Mouse (Mus musculus) hindbrain, embryonic 14.5 days (tissue): ENCODE data around the gene Glycam1. TPM values are rescaled to one million over a fixed set of nuclear protein-coding genes. Genes with fewer than 3 reads are reported as not detected.

Experiments
- ATAC-seq: fragments of 200-750 bp; cut with Nextera tagmentation; 2 replicates; pipeline ENCODE4 v1.8.0; 2017; ENCODE audit warnings: moderate number of reproducible peaks, mild to moderate bottlenecking, moderate TSS enrichment, moderate library complexity; ENCODE audit not compliant: low FRiP score
- DNase-seq: peaks from one replicate; pipeline ENCODE4 v3.0.0-alpha.2; 2015; ENCODE audit warnings: low spot score
- H3K27ac ChIP-seq: fragments of 300-500 bp; sonication (generic); 2 replicates; pipeline ENCODE4 v1.5.1; 2014; ENCODE audit warnings: mild to moderate bottlenecking, moderate library complexity
- H3K27me3 ChIP-seq: fragments of 300-500 bp; sonication (generic); 2 replicates; pipeline ENCODE4 v1.6.1; 2014; ENCODE audit warnings: mild to moderate bottlenecking, low read length, mixed read lengths; ENCODE audit not compliant: control insufficient read depth, insufficient read depth
- H3K36me3 ChIP-seq: fragments of 300-500 bp; sonication (generic); replicated peaks from 2 replicates; pipeline ENCODE4 v1.6.1; 2014; ENCODE audit not compliant: control insufficient read depth, insufficient read depth
- H3K4me1 ChIP-seq: fragments of 300-500 bp; sonication (generic); replicated peaks from 2 replicates; pipeline ENCODE4 v1.6.1; 2014; ENCODE audit warnings: antibody characterized with exemption, low read length, mixed read lengths; ENCODE audit not compliant: control insufficient read depth, insufficient read depth
- H3K4me2 ChIP-seq: fragments of 300-500 bp; sonication (generic); replicated peaks from 2 replicates; pipeline ENCODE4 v1.6.1; 2014; ENCODE audit warnings: mild to moderate bottlenecking, moderate library complexity
- H3K4me3 ChIP-seq: fragments of 300-500 bp; sonication (generic); replicated peaks from 2 replicates; pipeline ENCODE4 v1.5.1; 2014; ENCODE audit warnings: mild to moderate bottlenecking, low read length
- H3K9ac ChIP-seq: fragments of 300-500 bp; sonication (generic); 2 replicates; pipeline ENCODE4 v1.6.1; 2014
- H3K9me3 ChIP-seq: fragments of 300-500 bp; sonication (generic); 2 replicates; pipeline ENCODE4 v1.6.1; 2016; ENCODE audit warnings: low read length; ENCODE audit not compliant: control insufficient read depth
- WGBS: fragments of 180-500 bp; shearing (Covaris S2); extraction: QIAGEN DNeasy Blood & Tissue Kit; methylation state at CpG from one replicate; pipeline ENCODE4 v1.1.7; 2014; 5-methylcytosine and 5-hydroxymethylcytosine counted together
- polyA plus RNA-seq: library from polyadenylated mRNA; unstranded; fragments of >200 nt; fragmentation: Nextera tagmentation; extraction: Ambion mirVana; gene quantifications from 2 replicates; pipeline ENCODE4 v1.2.1, GENCODE M21; 2014

Glycam1 gene
- polyA plus RNA-seq, 1 experiment from 2014 or later, result not detected

DNA sequence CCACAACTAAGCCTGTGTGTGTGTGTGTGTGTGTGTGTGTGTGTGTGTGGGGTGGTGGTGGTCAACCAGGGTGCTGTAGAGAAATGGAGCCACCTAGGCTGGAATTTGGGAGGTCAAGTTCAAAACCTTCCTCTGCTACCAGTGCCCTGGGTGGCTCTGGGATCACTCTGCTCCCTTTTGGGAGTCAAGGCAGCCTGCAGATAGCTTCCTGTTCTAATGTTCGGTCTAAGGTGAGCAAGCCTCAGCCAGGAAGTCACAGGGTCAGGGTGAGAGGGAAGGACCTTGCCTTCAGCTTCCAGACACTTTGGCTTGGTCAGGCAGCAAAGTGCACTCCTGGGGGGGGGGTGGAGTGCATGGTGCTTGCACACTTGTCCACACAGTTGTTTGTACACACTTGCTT is 24.2 kb downstream of the Glycam1 start:
- Histone ChIP-seq H3K4me2 (no peak overlapping the region), H3K27me3 (no peaks in the 10 kb centered on the region), H3K9me3 (no peaks in the 10 kb centered on the region), H3K36me3 (no peaks in the 10 kb centered on the region), H3K4me1 (peaks cover 18% of the 10 kb centered on the region; the same call in 1 of the 2 replicates), H3K9ac (no peak overlapping the region), H3K27ac (no peak overlapping the region), H3K4me3 (no peak overlapping the region)
- DNase-seq (no peak), ATAC-seq (no peak)
- WGBS, result 90% methylated on average over 1 of the region's 1 CpGs

DNA sequence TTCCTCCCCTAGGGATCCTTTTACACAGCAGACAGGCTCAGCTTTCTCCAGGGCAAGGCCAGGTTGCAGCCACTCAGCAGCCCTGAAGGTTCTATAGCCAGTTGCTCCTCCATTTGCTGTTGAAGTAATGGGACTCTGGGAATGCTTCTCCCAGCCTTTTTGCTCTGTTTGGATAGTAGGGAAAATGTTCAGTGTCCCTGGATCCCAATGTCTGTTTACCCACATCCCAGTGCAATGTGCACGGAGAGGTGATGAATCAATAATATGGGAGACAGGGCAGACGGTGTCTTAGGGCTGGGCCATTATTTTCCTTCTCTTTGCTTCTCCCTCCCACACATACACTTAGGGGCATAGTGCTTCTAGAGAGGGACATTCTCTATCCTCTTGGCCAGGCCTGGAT is 25.6 kb downstream of the Glycam1 start:
- Histone ChIP-seq H3K4me1 (peaks cover 18% of the 10 kb centered on the region; the same call in 1 of the 2 replicates), H3K4me3 (no peak overlapping the region), H3K27ac (no peak overlapping the region), H3K36me3 (no peaks in the 10 kb centered on the region), H3K9me3 (no peaks in the 10 kb centered on the region), H3K27me3 (no peaks in the 10 kb centered on the region), H3K9ac (no peak overlapping the region), H3K4me2 (no peak overlapping the region)
- ATAC-seq (no peak), DNase-seq (no peak)
- WGBS, result 46% methylated on average over 2 of the region's 2 CpGs

DNA sequence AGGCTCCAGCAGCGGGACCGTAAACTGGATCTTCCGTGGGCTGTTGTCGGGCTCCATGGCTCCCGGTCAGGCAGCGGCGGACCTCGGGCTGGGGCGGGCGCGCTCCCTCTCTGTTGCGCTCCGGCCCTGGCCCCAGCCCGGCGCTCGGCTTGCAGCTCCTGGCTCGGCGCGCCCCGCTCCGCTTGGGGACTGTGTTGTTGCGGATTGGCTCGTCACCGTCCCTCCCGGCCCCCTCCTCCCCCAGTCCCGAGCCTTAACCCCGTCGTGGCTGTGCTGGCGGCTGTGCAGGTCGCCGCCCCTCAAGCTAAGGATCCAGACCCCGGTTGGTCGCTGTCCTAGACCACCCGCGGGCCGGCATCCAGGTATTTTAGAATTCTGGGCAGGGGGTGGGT is 27.1 kb downstream of the Glycam1 start, which contains the start of gene Ppp1r1a:
TSS of gene Ppp1r1a (minus strand) at position 182 of the 392 bp plus-strand sequence.
- Histone ChIP-seq H3K4me3 (peak within 1 kb of the TSS; percentile 69), H3K27ac (peak within 1 kb of the TSS; percentile 69), H3K36me3 (no peaks in the 10 kb centered on the region), H3K4me2 (peak within 1 kb of the TSS; percentile 90), H3K9me3 (no peaks in the 10 kb centered on the region), H3K27me3 (no peaks in the 10 kb centered on the region), H3K9ac (peak within 1 kb of the TSS; percentile 79), H3K4me1 (peaks cover 18% of the 10 kb centered on the region; the same call in 1 of the 2 replicates)
- ATAC-seq (peak; percentile 91), DNase-seq (peak; percentile 79)
- WGBS, result under 1% methylated on average over 33 of the region's 36 CpGs

DNA sequence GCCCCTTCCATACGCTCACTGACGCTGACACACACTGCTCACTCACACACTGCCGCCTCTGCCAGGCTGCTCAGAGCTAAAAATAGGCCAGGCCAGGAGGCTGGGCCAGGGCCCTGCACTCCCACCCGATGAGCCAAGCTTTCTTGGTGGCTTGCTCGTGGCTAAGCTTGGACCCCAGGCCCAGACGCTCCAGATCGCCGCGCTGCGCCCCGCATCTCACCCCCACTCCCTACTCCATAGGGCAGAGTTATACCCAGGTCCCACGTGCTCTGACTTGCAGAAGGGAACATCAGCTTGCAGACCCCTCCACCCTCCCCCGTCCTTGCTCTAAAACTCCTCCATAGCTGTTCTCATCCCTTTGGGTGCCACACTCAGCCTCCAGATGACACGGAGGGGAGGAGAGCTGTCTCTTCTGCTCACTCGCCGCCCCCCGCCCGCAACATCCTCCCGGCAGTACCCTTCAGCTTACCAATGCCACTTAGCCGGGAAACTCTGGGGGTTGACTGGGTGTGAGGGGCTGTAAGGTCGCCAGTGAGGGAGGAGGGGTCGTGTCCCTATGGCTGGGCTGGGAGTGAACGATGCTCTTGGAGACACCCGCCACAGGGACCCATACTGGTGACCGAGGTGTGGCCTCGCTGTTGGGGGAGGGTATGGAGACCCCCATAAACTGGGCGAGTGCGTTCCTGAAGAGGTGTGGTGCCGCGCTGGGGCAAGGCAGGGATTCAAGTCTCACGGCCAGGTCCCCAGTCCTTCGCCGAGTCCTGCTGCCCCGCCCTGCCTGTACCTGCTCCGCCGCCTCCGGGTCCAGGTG is 27.7 kb downstream of the Glycam1 start:
- H3K27ac ChIP-seq, result peak overlapping the region; percentile 69
- ATAC-seq (peak; percentile 65), DNase-seq (no peak)
- no peaks in the 10 kb centered on the region for H3K36me3 ChIP-seq
- H3K4me1 ChIP-seq, result peaks cover 18% of the 10 kb centered on the region; the same call in 1 of the 2 replicates
- H3K9ac ChIP-seq, result peak overlapping the region; percentile 79
- H3K27me3 ChIP-seq, result no peaks in the 10 kb centered on the region
- under 1% methylated on average over 37 of the region's 37 CpGs for WGBS
- H3K9me3 ChIP-seq, result no peaks in the 10 kb centered on the region
- H3K4me3 ChIP-seq, result peak overlapping the region; percentile 69
- H3K4me2 ChIP-seq, result peak overlapping the region; percentile 90

DNA sequence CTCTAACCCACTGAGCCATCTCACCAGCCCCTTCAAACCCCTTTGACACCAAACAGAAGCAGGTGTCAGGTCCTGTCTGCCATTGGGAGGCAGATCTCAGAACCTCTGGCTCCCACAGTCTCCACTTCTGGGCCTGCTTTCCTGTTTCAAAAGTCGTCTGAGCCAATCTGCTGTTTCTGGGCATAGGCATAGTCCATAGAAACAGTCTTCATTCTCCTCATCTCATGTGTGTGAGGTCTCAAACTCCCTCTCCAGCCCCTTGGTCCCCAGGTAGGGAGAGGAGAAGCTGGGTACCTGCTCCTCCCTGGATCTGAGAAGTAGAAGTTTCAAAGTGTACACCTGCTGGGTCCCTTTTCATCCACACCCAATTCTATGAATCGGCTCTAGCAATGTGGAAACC is 28.4 kb downstream of the Glycam1 start:
- H3K4me3 ChIP-seq, result peak overlapping the region; percentile 69
- H3K36me3 ChIP-seq, result no peaks in the 10 kb centered on the region
- H3K27me3 ChIP-seq, result no peaks in the 10 kb centered on the region
- H3K27ac ChIP-seq, result peak overlapping the region; percentile 69
- WGBS, result 27% methylated on average over 2 of the region's 2 CpGs
- peaks cover 18% of the 10 kb centered on the region; the same call in 1 of the 2 replicates for H3K4me1 ChIP-seq
- no peak for ATAC-seq
- DNase-seq, result no peak
- H3K4me2 ChIP-seq, result peak overlapping the region; percentile 90
- H3K9me3 ChIP-seq, result no peaks in the 10 kb centered on the region
- H3K9ac ChIP-seq, result peak overlapping the region; percentile 79

DNA sequence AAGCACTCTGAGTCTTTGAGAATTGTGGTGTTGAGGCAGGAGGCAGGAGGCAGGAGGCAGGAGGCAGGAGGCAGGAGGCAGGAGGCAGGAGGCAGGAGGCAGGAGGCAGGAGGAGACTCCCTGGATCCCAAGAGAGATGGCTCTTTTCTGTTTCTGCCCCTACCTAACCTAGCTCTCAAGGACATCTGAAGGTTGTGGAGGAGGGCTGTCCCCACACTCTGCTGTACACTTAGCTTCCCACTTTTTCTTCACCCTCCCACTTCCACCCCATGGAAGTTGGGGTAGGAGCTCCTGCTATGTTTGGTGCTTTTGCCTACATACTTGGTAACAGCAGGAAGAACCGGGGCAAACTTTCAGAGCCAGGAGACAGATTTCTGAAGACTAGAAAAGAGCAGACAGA is 29.1 kb downstream of the Glycam1 start:
- no peak overlapping the region for H3K4me2 ChIP-seq
- no peak overlapping the region for H3K9ac ChIP-seq
- no peak overlapping the region for H3K27ac ChIP-seq
- WGBS, result 81% methylated on average over 1 of the region's 1 CpGs
- H3K4me1 ChIP-seq, result peaks cover 18% of the 10 kb centered on the region; the same call in 1 of the 2 replicates
- DNase-seq (no peak), ATAC-seq (no peak)
- no peaks in the 10 kb centered on the region for H3K9me3 ChIP-seq
- no peak overlapping the region for H3K4me3 ChIP-seq
- H3K36me3 ChIP-seq, result no peaks in the 10 kb centered on the region; the same call in 1 of the 2 replicates
- no peaks in the 10 kb centered on the region for H3K27me3 ChIP-seq

DNA sequence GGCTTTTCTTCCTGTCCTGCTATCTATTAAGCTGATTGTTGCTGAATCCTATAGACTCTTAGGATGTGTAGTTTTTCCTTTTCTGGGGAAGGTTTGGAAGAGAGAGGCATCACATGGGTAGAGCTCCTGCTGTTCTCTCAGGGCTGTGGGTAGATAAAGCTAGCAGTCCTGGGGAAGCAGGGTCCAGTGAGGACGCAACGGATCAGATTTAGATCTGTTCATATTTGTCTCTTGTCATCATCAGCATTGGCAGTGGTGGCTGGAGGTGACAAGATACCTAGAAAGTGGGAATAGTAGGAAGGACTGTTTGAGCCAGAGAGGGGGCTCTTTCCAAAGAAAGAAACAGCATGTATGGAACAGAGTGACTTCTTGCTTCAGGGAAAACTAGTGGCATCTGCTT is 29.9 kb downstream of the Glycam1 start:
- H3K4me3 ChIP-seq, result no peak overlapping the region
- WGBS, result 84% methylated on average over 2 of the region's 2 CpGs
- ATAC-seq, result no peak
- H3K4me2 ChIP-seq, result no peak overlapping the region
- H3K9me3 ChIP-seq, result no peaks in the 10 kb centered on the region
- H3K4me1 ChIP-seq, result peaks cover 18% of the 10 kb centered on the region; the same call in 1 of the 2 replicates
- no peaks in the 10 kb centered on the region; the same call in 1 of the 2 replicates for H3K36me3 ChIP-seq
- no peaks in the 10 kb centered on the region for H3K27me3 ChIP-seq
- no peak for DNase-seq
- no peak overlapping the region for H3K9ac ChIP-seq
- H3K27ac ChIP-seq, result no peak overlapping the region

DNA sequence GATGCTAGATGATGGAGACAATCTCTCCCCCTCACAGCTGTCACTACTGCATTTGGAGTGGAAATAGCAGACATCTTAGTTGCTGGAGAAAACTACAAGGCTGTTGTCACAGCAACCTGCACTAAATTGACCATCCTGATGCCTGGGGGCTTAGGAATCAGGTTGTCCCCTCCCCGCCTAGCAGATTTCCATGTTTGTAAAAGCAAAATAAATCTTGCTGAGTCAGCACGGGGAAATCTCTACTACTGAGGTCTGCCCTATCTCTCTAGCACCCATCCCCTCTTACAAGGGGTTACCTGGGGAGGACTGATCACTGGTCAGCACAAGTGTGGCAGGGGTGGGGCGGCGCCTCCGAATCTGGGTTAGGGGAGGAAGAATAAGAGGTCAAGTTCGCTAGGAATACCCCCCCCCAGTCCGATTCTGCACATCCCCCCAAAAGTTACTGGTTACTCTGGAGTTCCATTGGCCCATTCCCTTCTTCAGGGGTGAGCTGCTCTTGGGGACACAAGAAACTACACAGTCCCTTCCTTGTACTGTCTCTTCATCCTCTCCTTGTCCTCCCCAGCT is 30.7 kb downstream of the Glycam1 start:
- no peak for DNase-seq
- no peaks in the 10 kb centered on the region for H3K27me3 ChIP-seq
- peaks cover under 1% of the 10 kb centered on the region; the same call in 1 of the 2 replicates for H3K36me3 ChIP-seq
- no peak overlapping the region for H3K27ac ChIP-seq
- H3K9ac ChIP-seq, result no peak overlapping the region
- H3K4me2 ChIP-seq, result no peak overlapping the region
- no peak for ATAC-seq
- H3K4me1 ChIP-seq, result peaks cover 18% of the 10 kb centered on the region; the same call in 1 of the 2 replicates
- WGBS, result 96% methylated on average over 7 of the region's 7 CpGs
- no peaks in the 10 kb centered on the region for H3K9me3 ChIP-seq
- no peak overlapping the region for H3K4me3 ChIP-seq

DNA sequence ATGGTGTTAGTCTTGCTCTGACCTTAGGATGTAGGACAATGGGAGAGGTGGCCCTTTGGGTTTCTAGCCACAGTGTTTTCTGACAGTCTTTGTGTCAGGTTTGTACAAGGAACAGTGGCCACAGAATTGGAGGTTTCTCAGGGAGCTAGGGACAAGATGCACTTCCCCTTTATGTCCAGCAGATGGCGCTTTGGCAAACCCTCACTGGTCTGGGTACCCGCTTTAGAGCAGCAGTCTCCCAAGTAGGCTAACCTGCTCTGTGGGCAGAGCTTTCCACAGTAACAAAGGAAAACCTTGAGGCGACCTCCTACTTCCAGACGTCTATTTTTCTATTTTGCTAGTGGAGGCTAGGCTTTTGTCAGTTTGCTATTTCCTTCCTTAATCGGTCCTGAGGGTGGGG is 34.5 kb downstream of the Glycam1 start:
- Histone ChIP-seq H3K4me1 (no peaks in the 10 kb centered on the region; the same call in 1 of the 2 replicates), H3K9ac (peak overlapping the region; percentile 31; the same call in 1 of the 2 replicates), H3K36me3 (peaks cover 39% of the 10 kb centered on the region), H3K9me3 (no peaks in the 10 kb centered on the region), H3K27me3 (no peaks in the 10 kb centered on the region), H3K27ac (peak overlapping the region; percentile 71), H3K4me2 (no peak overlapping the region), H3K4me3 (no peak overlapping the region)
- peak; percentile 89 for DNase-seq
- ATAC-seq, result peak; percentile 73
- 6% methylated on average over 5 of the region's 5 CpGs for WGBS
